Mouse (Mus musculus): ENCODE data around the gene Gm14137. TPM values are rescaled to one million over a fixed set of nuclear protein-coding genes. Genes with fewer than 3 reads are reported as not detected.
A peak's percentile ranks its signal among the peaks of the same experiment; 100 is the strongest.

Gene Gm14137
- polyA plus RNA-seq, 1 experiment from 2014 or later = 0.90 TPM

DNA sequence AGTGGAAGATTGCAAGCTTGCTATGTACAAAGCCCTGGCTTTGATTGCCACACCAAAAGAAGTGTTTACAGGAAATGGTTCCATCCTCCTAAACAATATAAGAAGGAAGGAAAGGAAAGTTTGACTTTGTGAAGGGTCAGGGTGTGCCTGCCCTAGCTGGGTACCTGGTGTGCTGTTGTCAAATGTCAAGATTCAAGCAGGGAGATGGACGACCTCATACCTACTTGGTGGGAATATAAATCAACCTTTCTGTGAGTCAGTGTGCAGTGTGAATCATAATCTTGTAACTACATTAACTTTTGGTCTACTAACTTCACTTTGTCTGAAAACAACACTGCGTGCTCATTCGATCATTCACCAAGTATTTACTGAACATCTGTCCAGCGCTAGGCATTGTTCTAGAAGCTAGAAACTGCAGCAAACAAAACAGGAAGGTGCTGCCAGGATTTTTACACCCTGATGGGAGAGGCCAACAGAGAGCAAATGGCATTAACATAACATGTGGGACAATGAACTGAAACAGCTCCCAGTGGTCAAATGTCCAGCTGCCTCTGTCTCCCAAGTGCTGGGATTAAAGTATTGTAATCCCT, 29.7 kb downstream of the Gm14137 start:
- Histone ChIP-seq H3K4me2 (replicated peaks) (no peak overlapping the region), H3K27me3 (no peaks in the 10 kb centered on the region), H3K27ac (replicated peaks) (no peak overlapping the region), H3K36me3 (no peaks in the 10 kb centered on the region), H3K4me1 (peaks cover 23% of the 10 kb centered on the region), H3K9ac (replicated peaks) (no peak overlapping the region), H3K9me3 (no peaks in the 10 kb centered on the region), H3K4me3 (no peak overlapping the region)
- 84% methylated on average over 4 of the region's 4 CpGs for WGBS
- no peak for ATAC-seq (replicated peaks)

DNA sequence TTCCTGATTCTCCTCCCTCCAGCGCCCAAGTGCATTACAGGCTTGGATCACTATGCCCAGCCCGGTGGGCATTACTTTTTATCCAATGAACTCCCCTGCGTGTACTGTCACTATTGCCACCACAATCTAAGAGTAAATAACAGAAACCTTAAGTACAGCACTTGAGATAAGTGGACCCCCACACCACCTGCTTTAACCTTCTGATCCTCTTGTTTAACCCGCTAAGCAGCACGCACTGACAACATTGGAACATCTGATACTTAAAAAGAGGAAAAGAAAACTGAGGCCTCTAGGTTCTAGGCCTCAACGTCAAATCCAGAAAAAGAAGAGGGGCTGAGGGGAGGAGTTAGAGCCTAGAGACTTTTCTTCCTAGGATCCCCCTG, 33.6 kb downstream of the Gm14137 start:
- Histone ChIP-seq H3K4me1 (peaks cover 27% of the 10 kb centered on the region), H3K4me3 (peak overlapping the region; percentile 86), H3K4me2 (replicated peaks) (peak overlapping the region; percentile 65), H3K9ac (replicated peaks) (peak overlapping the region; percentile 79), H3K9me3 (no peaks in the 10 kb centered on the region), H3K27ac (replicated peaks) (peak overlapping the region; percentile 91), H3K36me3 (peaks cover 23% of the 10 kb centered on the region), H3K27me3 (no peaks in the 10 kb centered on the region)
- ATAC-seq (replicated peaks) = 0 out of 2 replicates have a peak, but pooled peaks have one; percentile 0
- WGBS = 16% methylated on average over 6 of the region's 6 CpGs

GRCm38 (mm10) chr2:119208344-119209175, 34.3 kb downstream of the Gm14137 start, which contains the start of the genes Zfyve19 and Dnajc17:
TSS of gene Zfyve19 (plus strand) at chr2:119208617.
TSS of gene Dnajc17 (minus strand) at chr2:119208795.
- H3K27me3 ChIP-seq = no peaks in the 10 kb centered on the region
- H3K36me3 ChIP-seq = peaks cover 29% of the 10 kb centered on the region
- WGBS = under 1% methylated on average over 51 of the region's 51 CpGs
- H3K4me3 ChIP-seq = peak within 1 kb of the TSS; percentile 86
- H3K27ac ChIP-seq (replicated peaks) = peak within 1 kb of the TSS; percentile 91
- H3K9ac ChIP-seq (replicated peaks) = peak within 1 kb of the TSS; percentile 83
- peaks cover 22% of the 10 kb centered on the region for H3K4me1 ChIP-seq
- H3K9me3 ChIP-seq = no peaks in the 10 kb centered on the region
- H3K4me2 ChIP-seq (replicated peaks) = peak within 1 kb of the TSS; percentile 65
- ATAC-seq (replicated peaks) = peak; percentile 98

- ATAC-seq (replicated peaks) = no peak; the same call in 1 of the 2 replicates
- Histone ChIP-seq H3K9me3 (no peaks in the 10 kb centered on the region), H3K36me3 (peaks cover 30% of the 10 kb centered on the region), H3K4me2 (replicated peaks) (peak overlapping the region; percentile 59), H3K9ac (replicated peaks) (peak overlapping the region; percentile 83), H3K27me3 (no peaks in the 10 kb centered on the region), H3K27ac (replicated peaks) (peak overlapping the region; percentile 72), H3K4me1 (peaks cover 22% of the 10 kb centered on the region), H3K4me3 (peak overlapping the region; percentile 86)
- under 1% methylated on average over 13 of the region's 13 CpGs for WGBS
These were observed 34.8 kb downstream of the Gm14137 start for GRCm38 (mm10) chr2:119209176-119209507.

Other genes starting within 250 kb of the Gm14137 start
- 6.0 and 6.6 TPM in 2 replicates for gene Chst14, start 248.0 kb upstream of the Gm14137 start, polyA plus RNA-seq (2015; fragmentation: Nextera tagmentation; extraction: Ambion mirVana)
- gene Ccdc32, start 145.1 kb upstream of the Gm14137 start, polyA plus RNA-seq (2015; fragmentation: Nextera tagmentation; extraction: Ambion mirVana) = 38.3 and 43.3 TPM in 2 replicates
- gene Rpusd2, start 139.7 kb upstream of the Gm14137 start, polyA plus RNA-seq (2015; fragmentation: Nextera tagmentation; extraction: Ambion mirVana) = 4.6 and 5.4 TPM in 2 replicates
- 29.3 and 33.4 TPM in 2 replicates for gene Knl1, start 127.4 kb upstream of the Gm14137 start, polyA plus RNA-seq (2015; fragmentation: Nextera tagmentation; extraction: Ambion mirVana)
- 18.7 and 24.0 TPM in 2 replicates for gene Rad51, start 61.7 kb upstream of the Gm14137 start, polyA plus RNA-seq (2015; fragmentation: Nextera tagmentation; extraction: Ambion mirVana)
- gene Rmdn3, start 17.5 kb upstream of the Gm14137 start, polyA plus RNA-seq (2015; fragmentation: Nextera tagmentation; extraction: Ambion mirVana) = 52.0 and 54.2 TPM in 2 replicates
- gene Gchfr, start 6.7 kb upstream of the Gm14137 start, polyA plus RNA-seq (2015; fragmentation: Nextera tagmentation; extraction: Ambion mirVana) = 0.93 and 2.0 TPM in 2 replicates
- 64.7 and 66.6 TPM in 2 replicates for gene Zfyve19, start 34.1 kb downstream of the Gm14137 start, polyA plus RNA-seq (2015; fragmentation: Nextera tagmentation; extraction: Ambion mirVana)
- 26.7 and 30.9 TPM in 2 replicates for gene Dnajc17, start 34.3 kb downstream of the Gm14137 start, polyA plus RNA-seq (2015; fragmentation: Nextera tagmentation; extraction: Ambion mirVana)
- not detected in 2 replicates for gene Ppp1r14d, start 55.4 kb downstream of the Gm14137 start, polyA plus RNA-seq (2015; fragmentation: Nextera tagmentation; extraction: Ambion mirVana)
- 0.31 and 0.56 TPM in 2 replicates for gene Spint1, start 62.9 kb downstream of the Gm14137 start, polyA plus RNA-seq (2015; fragmentation: Nextera tagmentation; extraction: Ambion mirVana)
- 19.6 and 24.0 TPM in 2 replicates for gene Rhov, start 96.8 kb downstream of the Gm14137 start, polyA plus RNA-seq (2015; fragmentation: Nextera tagmentation; extraction: Ambion mirVana)
- gene Vps18, start 114.2 kb downstream of the Gm14137 start, polyA plus RNA-seq (2015; fragmentation: Nextera tagmentation; extraction: Ambion mirVana) = 30.2 and 31.1 TPM in 2 replicates
- gene Dll4, start 151.3 kb downstream of the Gm14137 start, polyA plus RNA-seq (2015; fragmentation: Nextera tagmentation; extraction: Ambion mirVana) = 4.0 and 4.1 TPM in 2 replicates
- gene Chac1, start 176.7 kb downstream of the Gm14137 start, polyA plus RNA-seq (2015; fragmentation: Nextera tagmentation; extraction: Ambion mirVana) = 5.5 and 5.8 TPM in 2 replicates

All from forebrain, embryonic 15.5 days (tissue).